Mouse (Mus musculus): Measurements from ENCODE around the gene Reep3.
A peak's percentile ranks its signal among the peaks of the same experiment; 100 is the strongest.

Gene Reep3

GRCm38 (mm10) chr10:67048871-67049615, 47.7 kb downstream of the Reep3 start:
- DNase-seq: no peak

DNA sequence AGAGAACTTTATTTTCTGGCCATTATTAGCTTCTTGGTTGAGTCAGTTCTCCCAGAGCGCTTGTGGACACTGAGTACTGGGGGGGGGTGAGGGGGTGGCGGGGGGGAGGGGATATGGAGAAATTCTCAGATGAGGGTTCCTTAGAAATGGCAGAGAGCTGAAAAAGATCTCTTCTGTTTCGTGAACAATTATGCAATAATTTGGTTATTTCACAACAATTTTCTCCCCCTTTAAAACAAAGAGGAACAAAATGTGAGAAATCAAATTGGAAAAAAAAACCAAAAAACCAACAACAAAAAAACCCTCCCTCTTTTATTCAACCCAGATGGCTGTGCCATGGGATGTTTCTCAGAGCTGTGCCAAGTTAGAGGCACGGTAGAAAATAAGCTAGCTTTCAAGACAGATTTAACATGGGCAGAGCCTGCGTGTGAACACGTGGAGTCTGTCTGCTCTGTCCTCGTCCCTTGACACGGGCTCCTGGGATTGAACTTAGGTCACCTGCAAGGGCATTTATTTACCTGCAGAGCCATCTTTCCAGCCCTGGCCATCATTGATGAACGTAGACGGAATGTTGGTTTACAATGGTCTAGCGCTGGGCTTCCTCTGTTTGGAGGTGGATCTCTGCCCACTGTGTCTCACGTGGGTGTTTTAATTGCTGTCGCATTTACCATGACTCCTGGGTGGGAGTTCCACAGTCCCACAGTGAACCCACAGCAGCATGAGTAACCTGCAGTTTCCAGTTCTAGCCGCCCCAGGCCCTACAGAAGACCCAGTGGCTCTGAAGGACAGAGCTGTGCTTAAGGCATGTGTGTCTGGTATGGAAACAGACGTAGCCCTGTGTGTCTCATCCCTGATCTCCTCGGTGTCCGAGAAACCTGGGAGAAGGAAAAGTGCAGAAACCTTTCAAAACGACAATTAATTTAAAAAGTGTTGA, 48.8 kb downstream of the Reep3 start:
- no peak for DNase-seq

DNA sequence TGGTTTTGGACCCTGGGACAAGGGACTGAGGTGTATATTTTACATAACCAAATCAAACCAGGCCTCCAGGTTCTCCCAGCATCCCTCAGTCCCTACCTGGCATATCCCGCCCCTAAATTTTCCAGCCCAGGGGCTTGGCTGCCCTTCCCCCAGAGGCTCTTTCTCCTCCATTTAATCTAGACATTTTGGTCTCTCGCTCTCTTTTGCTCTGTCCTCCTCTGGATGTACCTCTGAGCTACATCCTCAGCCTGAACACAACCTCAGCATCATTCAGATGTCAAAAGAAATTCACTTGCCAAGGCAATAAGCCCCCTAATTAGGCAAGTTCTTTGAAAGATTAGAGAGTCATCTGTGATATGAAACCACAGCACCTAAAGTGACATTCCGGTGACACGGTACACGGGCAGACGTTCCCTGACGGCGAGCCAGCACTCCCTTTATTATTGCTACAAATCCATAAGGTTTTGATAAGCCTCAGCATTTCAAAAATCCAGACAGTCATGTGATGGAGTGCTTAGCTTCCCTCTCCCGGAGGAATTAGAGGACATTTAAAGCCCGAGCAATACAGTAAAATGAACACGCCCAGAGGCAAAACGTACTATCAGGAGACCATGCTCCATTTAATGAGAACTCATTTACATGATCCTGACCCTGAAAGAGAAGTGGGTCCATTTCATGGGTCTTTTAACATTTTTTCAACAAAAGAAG, 51.4 kb downstream of the Reep3 start:
- no peak for DNase-seq

- no peak for DNase-seq
Measured at GRCm38 (mm10) chr10:67044346-67044745, 52.4 kb downstream of the Reep3 start.

GRCm38 (mm10) chr10:67043236-67043635, 53.5 kb downstream of the Reep3 start:
- DNase-seq: no peak

- DNase-seq: no peak
Measured at GRCm38 (mm10) chr10:67040410-67040809, 56.3 kb downstream of the Reep3 start.

DNA sequence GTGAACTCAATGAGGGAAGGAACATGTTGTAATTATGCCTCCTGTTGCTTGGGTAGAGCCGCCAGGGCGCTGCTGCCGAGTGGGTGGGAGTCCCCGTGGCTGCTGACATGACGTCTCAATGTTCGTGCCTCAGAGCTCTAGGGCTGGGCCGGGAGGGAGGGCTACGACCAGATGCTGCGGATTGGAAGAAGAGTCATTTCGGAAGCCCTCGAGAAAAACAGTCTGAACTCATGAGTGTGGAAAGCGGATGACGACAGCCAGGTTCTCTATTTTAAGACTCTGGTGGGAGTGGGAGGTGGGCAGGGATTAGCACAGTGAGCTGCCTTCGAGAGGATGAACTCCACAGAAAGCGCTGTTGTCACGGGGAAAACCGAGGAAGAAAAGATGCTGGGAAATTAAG, 57.7 kb downstream of the Reep3 start:
- peak; percentile 38 for DNase-seq

DNA sequence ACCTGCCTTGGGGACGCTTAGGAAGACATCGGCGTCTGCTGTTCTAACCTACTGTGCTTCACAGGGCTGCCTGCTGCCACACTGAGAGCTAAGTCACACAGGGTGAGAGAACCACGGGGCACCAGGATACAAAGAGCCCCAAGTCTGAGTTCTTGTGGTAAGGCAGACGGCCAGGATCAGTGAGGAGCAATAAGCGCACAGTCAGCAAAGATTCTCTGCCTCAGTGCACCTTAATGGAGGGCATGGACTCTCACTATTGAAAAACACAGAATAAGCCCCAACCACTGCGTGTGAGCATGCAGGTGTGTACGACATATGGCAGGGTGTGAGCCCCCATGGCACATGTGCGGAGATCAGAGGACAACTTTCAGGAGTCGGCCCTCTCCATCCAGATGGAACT, 60.2 kb downstream of the Reep3 start:
- no peak for DNase-seq

DNA sequence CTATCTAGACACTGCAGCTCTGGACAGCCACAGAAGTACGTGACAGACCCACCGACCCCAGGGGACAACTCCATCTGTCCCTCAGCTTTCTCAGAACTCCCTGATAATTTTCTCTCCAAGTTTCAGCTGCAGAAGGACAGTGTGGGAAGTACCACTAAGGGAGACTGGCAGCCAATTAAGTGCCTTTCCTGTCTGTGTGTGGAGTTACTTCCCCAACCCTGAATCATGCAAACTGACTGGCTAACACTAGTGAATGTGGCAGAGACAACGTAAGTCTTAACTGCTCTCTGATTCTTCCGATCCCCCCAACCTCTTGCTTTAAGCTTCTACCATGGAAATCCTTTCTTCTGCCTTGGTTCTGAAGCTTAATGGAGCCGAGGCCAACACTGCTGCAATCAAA, 60.6 kb downstream of the Reep3 start:
- no peak for DNase-seq

DNA sequence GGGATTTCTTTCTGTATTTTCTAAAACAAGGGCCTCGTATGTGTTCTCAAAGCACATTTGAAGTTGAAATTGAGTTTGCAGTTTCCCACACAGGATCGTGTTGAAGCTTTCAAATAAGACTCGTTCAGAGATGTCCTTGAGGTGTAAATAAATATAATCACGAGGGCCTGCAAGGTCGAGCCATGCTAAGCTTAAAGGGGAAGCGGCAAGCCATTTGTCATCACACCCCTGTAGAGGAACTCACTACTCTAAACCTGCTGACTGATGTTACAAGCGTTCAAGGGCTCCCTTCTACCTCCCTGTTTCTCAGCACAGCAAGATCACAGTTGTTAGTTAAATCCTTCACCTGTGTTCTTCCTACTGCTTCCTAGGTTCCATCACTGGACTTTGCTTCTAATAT, 65.6 kb downstream of the Reep3 start:
- DNase-seq: no peak

- DNase-seq: no peak
Measured at GRCm38 (mm10) chr10:67029297-67029696, 67.4 kb downstream of the Reep3 start.

DNA sequence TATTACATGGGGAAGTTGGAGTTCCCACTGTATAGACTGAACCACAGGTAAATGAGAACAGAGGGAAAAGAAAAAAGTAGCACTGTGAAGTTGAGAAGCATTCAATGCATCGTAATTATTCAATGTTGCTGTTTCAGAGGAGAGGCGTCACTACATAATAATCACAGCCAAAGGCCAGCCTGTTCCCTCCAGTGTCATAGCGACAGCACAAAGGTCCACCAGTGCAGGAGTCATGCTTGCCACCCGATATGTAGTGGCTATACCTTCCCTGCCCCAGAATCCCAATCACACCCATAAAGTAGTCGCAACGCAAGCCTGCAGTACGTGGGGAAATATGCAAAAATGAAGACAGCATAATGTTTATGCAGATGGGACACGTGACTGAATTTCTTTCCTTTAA, 70.4 kb downstream of the Reep3 start:
- no peak for DNase-seq

- DNase-seq: peak; percentile 60
Measured at GRCm38 (mm10) chr10:67025573-67026236, 71.0 kb downstream of the Reep3 start.

- DNase-seq: no peak
Measured at GRCm38 (mm10) chr10:67024391-67024790, 72.4 kb downstream of the Reep3 start.

- DNase-seq: no peak
Measured at GRCm38 (mm10) chr10:67023092-67023491, 73.7 kb downstream of the Reep3 start.

DNA sequence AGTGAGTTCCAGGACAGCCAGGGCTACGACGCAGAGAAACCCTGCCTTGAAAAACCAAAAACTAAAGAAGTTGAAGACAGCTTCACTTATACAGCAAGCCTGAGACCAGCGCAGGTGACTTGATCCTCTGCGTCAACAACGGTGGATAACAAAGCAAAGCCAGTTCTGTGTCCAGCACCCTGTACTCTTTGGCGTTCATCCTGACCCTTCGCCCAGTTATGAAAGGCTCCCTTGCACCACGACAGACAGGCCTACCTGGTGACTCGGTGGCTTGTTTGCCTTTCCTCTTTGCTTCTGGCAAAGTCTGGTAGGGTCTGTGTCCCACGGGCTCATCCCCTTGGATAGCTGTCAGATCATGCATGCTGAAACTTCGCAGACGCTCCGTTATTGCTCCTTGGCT, 75.3 kb downstream of the Reep3 start:
- DNase-seq: no peak

DNA sequence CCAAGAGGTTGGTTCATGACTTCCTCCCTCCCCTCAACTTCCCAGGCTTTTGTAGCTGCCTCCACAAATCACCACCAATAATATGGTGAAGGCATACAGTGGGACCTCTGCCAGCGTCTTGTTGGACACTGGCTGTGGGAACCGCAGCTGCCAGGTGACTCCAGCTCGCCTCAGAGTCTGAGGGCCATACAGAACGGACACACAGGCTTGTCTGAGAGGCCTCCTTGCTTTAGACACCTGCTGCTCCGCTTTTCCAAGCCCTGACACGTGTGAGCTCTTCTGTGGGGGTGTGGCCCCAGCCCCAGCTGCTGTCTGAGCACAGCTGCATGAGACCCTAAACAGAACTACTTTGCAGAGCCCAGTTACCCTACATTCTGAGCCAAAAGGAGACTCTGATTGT, 77.9 kb downstream of the Reep3 start:
- peak; percentile 49 for DNase-seq

- DNase-seq: no peak
Measured at GRCm38 (mm10) chr10:67017891-67018290, 78.9 kb downstream of the Reep3 start.

GRCm38 (mm10) chr10:67017315-67017714, 79.4 kb downstream of the Reep3 start:
- no peak for DNase-seq

- no peak for DNase-seq
Measured at GRCm38 (mm10) chr10:67016615-67017278, 80.0 kb downstream of the Reep3 start.

GRCm38 (mm10) chr10:67014746-67015145, 82.0 kb downstream of the Reep3 start:
- DNase-seq: no peak

DNA sequence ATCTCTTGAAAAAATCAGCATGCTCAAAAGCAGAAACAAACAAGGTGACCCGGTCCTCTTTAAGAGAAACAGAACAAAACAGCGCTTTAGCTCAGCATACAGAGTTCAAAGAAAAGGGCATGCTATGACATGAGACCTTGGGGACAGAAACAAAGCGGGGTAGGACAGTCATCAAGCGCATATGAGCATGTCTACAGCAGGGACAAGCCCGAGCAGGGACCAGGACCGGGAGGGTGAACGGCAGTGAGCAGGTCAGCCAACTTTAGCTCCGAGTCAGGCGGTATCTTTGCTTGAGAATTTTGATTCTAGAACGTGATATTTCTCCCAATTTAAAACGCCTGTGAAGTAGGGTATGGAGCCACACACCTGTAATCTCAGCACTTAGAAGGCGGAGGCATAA, 86.2 kb downstream of the Reep3 start:
- no peak for DNase-seq
